Mouse (Mus musculus): ENCODE results near the gene Abcd4. TPM values are rescaled to one million over a fixed set of nuclear protein-coding genes. Genes with fewer than 3 reads are reported as not detected.

The Abcd4 gene
- total and polyA plus RNA-seq, 2 experiments from 2014 or later = 7.1 to 8.7 TPM

DNA sequence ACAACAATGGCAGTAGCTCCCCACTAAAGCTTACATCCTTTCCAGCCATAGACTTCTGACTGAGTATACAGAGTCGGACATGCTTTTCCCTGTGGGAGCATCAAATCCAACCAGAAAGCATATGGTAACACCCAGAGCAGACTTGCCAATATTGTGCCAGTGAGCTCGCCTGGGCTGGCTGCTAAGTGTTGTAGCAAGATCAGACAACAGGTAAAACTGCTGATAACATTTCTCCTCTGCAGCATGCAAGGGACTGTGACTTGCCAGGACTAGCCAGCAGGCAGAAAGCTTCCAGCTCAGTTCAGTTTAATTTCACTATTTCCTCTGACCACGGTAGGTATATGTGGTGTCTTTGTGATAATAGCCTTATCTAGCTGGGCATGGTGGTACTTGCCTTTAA, 14.7 kb upstream of the Abcd4 start:
- Histone ChIP-seq H3K36me3 (replicated peaks; ENCODE audit: control insufficient read depth, insufficient read depth, low read length) (no peaks in the 10 kb centered on the region), H3K4me2 (ENCODE audit: low read depth, low read length) (no peak overlapping the region), H3K27ac (ENCODE audit: low read depth) (no peak overlapping the region), H3K27me3 (ENCODE audit: control insufficient read depth, insufficient read depth, low read length) (no peaks in the 10 kb centered on the region), H3K4me1 (ENCODE audit: control insufficient read depth, insufficient read depth) (no peaks in the 10 kb centered on the region), H3K4me3 (ENCODE audit: low read depth, low read length) (no peak overlapping the region), H3K9me3 (replicated peaks; ENCODE audit: control insufficient read depth, low read length) (no peaks in the 10 kb centered on the region), H3K9ac (replicated peaks; ENCODE audit: low read depth, low read length) (no peak overlapping the region)
- no peak for DNase-seq (ENCODE audit: low spot score)
- TF ChIP-seq EP300 (IDR thresholded peaks at IDR 0.05; ENCODE audit: low read depth) (no peak), CTCF (IDR thresholded peaks at IDR 0.05; ENCODE audit: low read depth) (no peak)
- WGBS = 47% methylated on average over 3 of the region's 3 CpGs
- ATAC-seq (ENCODE audit: insufficient read depth, low read depth) = no peak

DNA sequence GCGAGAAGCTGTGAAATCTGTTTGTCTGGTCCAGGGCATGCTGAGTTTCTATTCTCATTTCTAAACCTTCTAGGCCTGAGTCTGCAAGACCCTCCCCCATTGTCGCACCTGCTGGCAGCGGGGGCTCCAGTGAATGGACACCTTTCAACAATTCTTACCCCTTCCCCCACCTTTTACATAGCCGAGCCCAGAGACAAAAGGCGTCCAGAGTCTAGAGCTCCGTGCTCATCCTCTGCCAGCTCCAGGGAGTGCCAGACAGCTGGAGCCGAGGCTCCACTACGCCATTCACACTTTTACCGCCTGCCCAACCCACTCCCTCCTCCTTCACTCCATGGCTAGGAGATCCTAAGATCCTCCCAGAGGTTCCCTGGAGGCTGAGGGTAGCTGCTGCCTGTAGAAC, 7.9 kb upstream of the Abcd4 start:
- Histone ChIP-seq H3K4me2 (ENCODE audit: low read depth, low read length) (no peak overlapping the region; the same call in 1 of the 2 replicates), H3K9ac (replicated peaks; ENCODE audit: low read depth, low read length) (no peak overlapping the region), H3K4me1 (ENCODE audit: control insufficient read depth, insufficient read depth) (no peaks in the 10 kb centered on the region), H3K27ac (ENCODE audit: low read depth) (no peak overlapping the region), H3K9me3 (replicated peaks; ENCODE audit: control insufficient read depth, low read length) (no peaks in the 10 kb centered on the region), H3K4me3 (ENCODE audit: low read depth, low read length) (no peak overlapping the region), H3K36me3 (replicated peaks; ENCODE audit: control insufficient read depth, insufficient read depth, low read length) (no peaks in the 10 kb centered on the region), H3K27me3 (ENCODE audit: control insufficient read depth, insufficient read depth, low read length) (peaks cover 27% of the 10 kb centered on the region)
- TF ChIP-seq EP300 (IDR thresholded peaks at IDR 0.05; ENCODE audit: low read depth) (no peak), CTCF (IDR thresholded peaks at IDR 0.05; ENCODE audit: low read depth) (no peak)
- 7% methylated on average over 9 of the region's 9 CpGs for WGBS
- no peak for DNase-seq (ENCODE audit: low spot score)
- ATAC-seq (ENCODE audit: insufficient read depth, low read depth) = no peak

DNA sequence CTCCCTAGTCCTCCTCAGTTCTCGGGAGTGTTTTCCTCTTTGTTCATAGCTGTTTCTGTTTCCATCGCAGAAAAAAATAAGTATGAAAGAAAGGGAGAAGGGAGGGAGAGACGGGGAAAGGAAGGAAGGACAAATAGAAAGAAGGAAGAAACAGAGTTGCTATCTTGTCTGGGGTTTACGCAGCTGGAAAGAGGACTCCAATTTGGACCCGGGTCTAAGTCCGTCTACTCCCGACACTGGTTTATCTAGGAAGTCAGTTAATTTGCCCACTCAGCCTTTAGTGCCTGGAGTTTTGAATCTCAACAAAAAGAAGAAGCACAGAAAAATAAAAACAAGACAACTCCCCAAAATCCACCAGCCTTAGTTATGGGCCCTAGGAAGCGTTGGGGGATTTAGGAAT, 7.4 kb upstream of the Abcd4 start:
- ATAC-seq (ENCODE audit: insufficient read depth, low read depth) = no peak
- Histone ChIP-seq H3K36me3 (replicated peaks; ENCODE audit: control insufficient read depth, insufficient read depth, low read length) (no peaks in the 10 kb centered on the region), H3K9me3 (replicated peaks; ENCODE audit: control insufficient read depth, low read length) (no peaks in the 10 kb centered on the region), H3K27ac (ENCODE audit: low read depth) (no peak overlapping the region), H3K4me2 (ENCODE audit: low read depth, low read length) (no peak overlapping the region), H3K9ac (replicated peaks; ENCODE audit: low read depth, low read length) (no peak overlapping the region), H3K27me3 (ENCODE audit: control insufficient read depth, insufficient read depth, low read length) (peaks cover 27% of the 10 kb centered on the region), H3K4me1 (ENCODE audit: control insufficient read depth, insufficient read depth) (no peaks in the 10 kb centered on the region), H3K4me3 (ENCODE audit: low read depth, low read length) (no peak overlapping the region)
- no peak for DNase-seq (ENCODE audit: low spot score)
- TF ChIP-seq CTCF (IDR thresholded peaks at IDR 0.05; ENCODE audit: low read depth) (no peak), EP300 (IDR thresholded peaks at IDR 0.05; ENCODE audit: low read depth) (no peak)
- 23% methylated on average over 8 of the region's 8 CpGs for WGBS

DNA sequence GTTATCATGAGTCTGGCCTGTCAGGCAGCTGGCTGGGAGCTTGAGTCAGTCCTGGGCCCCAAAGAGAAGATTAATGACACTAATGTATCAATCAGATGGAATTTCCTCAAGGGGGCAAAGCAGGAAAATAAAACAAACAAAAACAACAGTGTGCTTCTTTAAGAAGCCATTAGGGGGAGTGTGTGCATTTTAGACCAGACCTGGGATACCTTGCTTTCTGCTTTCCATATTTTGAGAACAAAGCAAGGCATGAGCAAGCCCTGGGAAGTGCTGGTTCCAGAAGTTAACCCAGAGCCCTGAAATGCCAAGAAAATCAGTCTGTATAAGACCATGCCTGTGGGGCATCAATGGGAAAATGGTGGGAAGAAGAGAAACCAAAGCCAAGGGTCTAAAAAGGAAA, 3.8 kb upstream of the Abcd4 start:
- DNase-seq (ENCODE audit: low spot score) (no peak), ATAC-seq (ENCODE audit: insufficient read depth, low read depth) (no peak)
- no peaks in the 10 kb centered on the region for H3K9me3 ChIP-seq (replicated peaks; ENCODE audit: control insufficient read depth, low read length)
- H3K27me3 ChIP-seq (ENCODE audit: control insufficient read depth, insufficient read depth, low read length) = peaks cover 25% of the 10 kb centered on the region
- H3K9ac ChIP-seq (replicated peaks; ENCODE audit: low read depth, low read length) = no peak overlapping the region
- H3K4me3 ChIP-seq (ENCODE audit: low read depth, low read length) = no peak overlapping the region
- TF ChIP-seq CTCF (IDR thresholded peaks at IDR 0.05; ENCODE audit: low read depth) (peak; percentile 35), EP300 (IDR thresholded peaks at IDR 0.05; ENCODE audit: low read depth) (no peak)
- H3K4me1 ChIP-seq (ENCODE audit: control insufficient read depth, insufficient read depth) = 0 out of 2 replicates have a peak, but pooled peaks cover 5% of the 10 kb centered on the region
- no peak overlapping the region for H3K27ac ChIP-seq (ENCODE audit: low read depth)
- H3K4me2 ChIP-seq (ENCODE audit: low read depth, low read length) = no peak overlapping the region
- no peaks in the 10 kb centered on the region for H3K36me3 ChIP-seq (replicated peaks; ENCODE audit: control insufficient read depth, insufficient read depth, low read length)

DNA sequence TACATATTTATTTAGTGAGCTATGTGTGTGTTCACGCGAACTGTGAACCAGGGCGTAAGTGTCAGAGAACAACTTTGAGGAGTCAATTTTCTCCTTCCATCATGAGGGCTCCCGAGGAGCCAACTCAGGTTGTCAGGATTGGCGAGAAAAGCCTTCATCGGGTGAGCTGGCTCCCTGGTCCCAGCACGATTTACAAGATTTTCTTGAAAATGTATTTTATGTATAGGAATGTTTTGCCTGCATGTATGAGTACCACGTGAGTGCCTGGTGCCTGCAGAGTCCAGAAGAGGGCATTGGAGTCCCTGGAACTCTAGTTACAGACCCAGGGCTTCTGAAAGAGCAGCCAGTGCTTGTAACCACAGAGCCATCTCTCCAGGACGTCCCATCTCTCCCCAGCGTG, 450 bp upstream of the Abcd4 start:
- H3K4me2 ChIP-seq (ENCODE audit: low read depth, low read length) = peak overlapping the region; percentile 95
- H3K4me3 ChIP-seq (ENCODE audit: low read depth, low read length) = peak overlapping the region; percentile 89
- no peaks in the 10 kb centered on the region for H3K9me3 ChIP-seq (replicated peaks; ENCODE audit: control insufficient read depth, low read length)
- H3K4me1 ChIP-seq (ENCODE audit: control insufficient read depth, insufficient read depth) = 0 out of 2 replicates have a peak, but pooled peaks cover 5% of the 10 kb centered on the region
- H3K27me3 ChIP-seq (ENCODE audit: control insufficient read depth, insufficient read depth, low read length) = 0 out of 2 replicates have a peak, but pooled peaks cover 3% of the 10 kb centered on the region
- peak overlapping the region; percentile 86 for H3K9ac ChIP-seq (replicated peaks; ENCODE audit: low read depth, low read length)
- TF ChIP-seq EP300 (IDR thresholded peaks at IDR 0.05; ENCODE audit: low read depth) = no peak
- TF ChIP-seq CTCF (IDR thresholded peaks at IDR 0.05; ENCODE audit: low read depth) = 0 out of 2 replicates have a peak, but pooled peaks have one; percentile 18
- DNase-seq (ENCODE audit: low spot score) (peak; percentile 38), ATAC-seq (ENCODE audit: insufficient read depth, low read depth) (peak; percentile 56)
- 9% methylated on average over 10 of the region's 10 CpGs for WGBS
- H3K27ac ChIP-seq (ENCODE audit: low read depth) = no peak overlapping the region
- no peaks in the 10 kb centered on the region for H3K36me3 ChIP-seq (replicated peaks; ENCODE audit: control insufficient read depth, insufficient read depth, low read length)

DNA sequence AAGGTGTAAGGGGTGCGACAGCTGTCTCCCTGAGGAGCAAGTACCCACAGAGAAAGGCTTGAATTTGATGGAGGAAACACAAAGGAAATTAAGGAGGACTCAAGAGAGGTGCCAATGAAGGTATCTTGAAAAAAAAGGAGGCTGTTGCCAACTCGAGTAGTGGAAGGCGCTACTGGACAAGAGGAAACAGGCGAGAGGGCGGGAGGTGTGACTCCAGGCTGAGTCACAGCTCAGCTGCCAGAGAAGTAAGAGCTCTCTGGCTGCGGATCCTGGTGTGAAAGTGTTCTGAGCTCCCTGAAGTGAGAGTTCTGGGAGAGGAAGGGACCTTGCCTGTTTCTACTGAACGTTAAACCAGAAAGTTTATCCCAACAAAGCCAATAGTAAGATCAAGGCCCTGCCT, 2.7 kb downstream of the Abcd4 start:
- Histone ChIP-seq H3K9ac (replicated peaks; ENCODE audit: low read depth, low read length) (no peak overlapping the region), H3K4me1 (ENCODE audit: control insufficient read depth, insufficient read depth) (0 out of 2 replicates have a peak, but pooled peaks cover 5% of the 10 kb centered on the region), H3K27me3 (ENCODE audit: control insufficient read depth, insufficient read depth, low read length) (no peaks in the 10 kb centered on the region), H3K4me2 (ENCODE audit: low read depth, low read length) (no peak overlapping the region), H3K27ac (ENCODE audit: low read depth) (no peak overlapping the region), H3K4me3 (ENCODE audit: low read depth, low read length) (no peak overlapping the region), H3K9me3 (replicated peaks; ENCODE audit: control insufficient read depth, low read length) (no peaks in the 10 kb centered on the region), H3K36me3 (replicated peaks; ENCODE audit: control insufficient read depth, insufficient read depth, low read length) (no peaks in the 10 kb centered on the region)
- ATAC-seq (ENCODE audit: insufficient read depth, low read depth) (no peak), DNase-seq (ENCODE audit: low spot score) (no peak)
- TF ChIP-seq CTCF (IDR thresholded peaks at IDR 0.05; ENCODE audit: low read depth) (no peak), EP300 (IDR thresholded peaks at IDR 0.05; ENCODE audit: low read depth) (no peak)
- 43% methylated on average over 7 of the region's 7 CpGs for WGBS

All from heart, postnatal 0 days (tissue).